Mouse (Mus musculus) bone marrow, adult 2 months (tissue): ENCODE data around the gene Exosc5.
A peak's percentile ranks its signal among the peaks of the same experiment; 100 is the strongest.

Source experiments
- CTCF ChIP-seq: fragments of 200-500 bp; IDR thresholded peaks from 2 replicates; pipeline ENCODE4 v1.5.1; 2011; ENCODE audit warnings: low read length, control low read depth; ENCODE audit not compliant: control insufficient read depth, insufficient read depth
- POLR2A ChIP-seq: fragments of 200-500 bp; IDR thresholded peaks from 2 replicates; pipeline ENCODE4 v1.6.1; 2011; ENCODE audit warnings: low read depth, mild to moderate bottlenecking, control low read depth, low read length, borderline replicate concordance; ENCODE audit not compliant: control insufficient read depth

DNA sequence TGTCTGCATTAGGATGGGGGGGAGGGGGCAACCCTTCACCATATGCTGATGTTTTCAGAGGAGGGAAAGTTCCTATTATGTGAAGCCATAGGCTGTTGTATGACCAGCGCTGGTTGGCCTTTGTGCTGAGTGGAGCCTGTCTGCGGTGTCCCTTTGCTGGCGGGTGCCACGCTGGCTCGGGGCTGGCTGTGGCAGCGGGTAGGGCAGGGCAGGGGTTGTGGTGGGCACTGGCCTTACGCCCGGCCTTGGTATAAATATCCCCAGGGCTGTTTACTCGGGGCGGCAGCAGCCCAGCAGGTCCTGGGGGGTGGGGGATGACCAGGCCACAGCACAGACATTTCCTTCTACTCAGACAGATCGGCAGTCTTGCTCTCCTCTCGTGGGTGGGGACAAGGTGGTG, 51.0 kb downstream of the Exosc5 start:
- TF ChIP-seq CTCF (no peak), POLR2A (0 out of 2 replicates have a peak, but pooled peaks have one; percentile 4)
